ENCODE assay signal across 9 mouse cellular contexts in genomic region chr11:102366103-102366502, GRCm38 (mm10). TPM values are rescaled to one million over a fixed set of nuclear protein-coding genes. Genes with fewer than 3 reads are reported as not detected.
A peak's percentile ranks its signal among the peaks of the same experiment; 100 is the strongest.
DNase-seq lines count a peak whose midpoint lies in the region; ATAC-seq and TF ChIP-seq lines count a peak whose summit lies in the region.
"Not testable (repeated sequence)": the region's sequence is repeated elsewhere in the genome, so short reads cannot be mapped to it uniquely, and the experiment has no call there.
"Had no signal": no experiment of that assay in that cellular context is flagged by ENCODE, and none has a peak within 500 bp of the region (broad histone marks: within the 10 kb centered on the region; RNA-seq: fewer than 3 reads in every experiment).

Gene Slc4a1 (minus strand): TSS chr11:102366203.

- H3K4me3 ChIP-seq in embryonic facial prominence, embryonic 12.5 days; hindbrain, embryonic 10.5 days; midbrain, embryonic 11.5 days (ENCODE audit: low read depth, low read length); stomach, embryonic 15.5 days (replicated peaks): not testable (repeated sequence)
- 0 out of 2 replicates have a peak within 1 kb of the TSS, but pooled peaks have one; percentile 47 for H3K4me3 ChIP-seq in heart, embryonic 10.5 days
- 0 out of 2 replicates have a peak within 1 kb of the TSS, but pooled peaks have one; percentile 23 for H3K4me3 ChIP-seq in limb, embryonic 10.5 days
- H3K4me3 ChIP-seq in liver, embryonic 14.5 days (ENCODE audit: insufficient read depth in 1 of 2, low read depth in 2 of 2, low read length in 2 of 2), result peak within 1 kb of the TSS; percentile 86 to 94

- not testable (repeated sequence) for TF ChIP-seq EP300 in liver, embryonic 14.5 days (IDR thresholded peaks at IDR 0.05; ENCODE audit: low read depth)

- DNase-seq in adrenal gland, postnatal 10 days; heart, embryonic 10.5 days (ENCODE audit: low spot score); hindbrain, embryonic 10.5 days (ENCODE audit: low spot score); limb, embryonic 10.5 days (ENCODE audit: low spot score); liver, embryonic 14.5 days (ENCODE audit: low read depth in 3 of 3, low spot score in 3 of 3); midbrain, embryonic 11.5 days (ENCODE audit: low spot score, missing footprints): not testable (repeated sequence)

- H3K27ac ChIP-seq in embryonic facial prominence, embryonic 12.5 days; stomach, embryonic 15.5 days: not testable (repeated sequence)
- H3K27ac ChIP-seq in heart, embryonic 10.5 days, result peak within 1 kb of the TSS; percentile 78
- peak within 1 kb of the TSS; percentile 66 for H3K27ac ChIP-seq in hindbrain, embryonic 10.5 days
- H3K27ac ChIP-seq in limb, embryonic 10.5 days, result peak within 1 kb of the TSS; percentile 5; the same call in 1 of the 2 replicates
- H3K27ac ChIP-seq in liver, embryonic 14.5 days, result peak within 1 kb of the TSS; percentile 91
- peak within 1 kb of the TSS; percentile 12; the same call in 1 of the 2 replicates for H3K27ac ChIP-seq in midbrain, embryonic 11.5 days (ENCODE audit: low read depth, low read length)

- 77% methylated on average over 8 of the region's 8 CpGs for WGBS in embryonic facial prominence, embryonic 12.5 days
- WGBS in heart, embryonic 10.5 days, result 73% methylated on average over 8 of the region's 8 CpGs
- 83% methylated on average over 8 of the region's 8 CpGs for WGBS in hindbrain, embryonic 10.5 days
- 86% methylated on average over 8 of the region's 8 CpGs for WGBS in limb, embryonic 10.5 days
- WGBS in liver, embryonic 14.5 days (ENCODE audit: insufficient replicate concordance), result 51% methylated on average over 8 of the region's 8 CpGs
- WGBS in midbrain, embryonic 11.5 days, result 84% methylated on average over 8 of the region's 8 CpGs
- 79% methylated on average over 8 of the region's 8 CpGs for WGBS in stomach, embryonic 15.5 days

- not testable (repeated sequence) for ATAC-seq in embryonic facial prominence, embryonic 12.5 days (ENCODE audit: insufficient number of reproducible peaks, insufficient read depth, low FRiP score, low TSS enrichment); liver, embryonic 14.5 days (ENCODE audit: insufficient read depth); midbrain, embryonic 11.5 days (ENCODE audit: low FRiP score); stomach, embryonic 15.5 days (ENCODE audit: insufficient read depth, low FRiP score, low read depth)

- H3K4me2 ChIP-seq in embryonic facial prominence, embryonic 12.5 days (replicated peaks); midbrain, embryonic 11.5 days; stomach, embryonic 15.5 days: not testable (repeated sequence)
- H3K4me2 ChIP-seq in liver, embryonic 14.5 days (ENCODE audit: low read depth), result peak within 1 kb of the TSS; percentile 62

- H3K9me3 ChIP-seq in embryonic facial prominence, embryonic 12.5 days; heart, embryonic 10.5 days; hindbrain, embryonic 10.5 days; limb, embryonic 10.5 days (replicated peaks); liver, embryonic 14.5 days (ENCODE audit: control insufficient read depth, low read length); midbrain, embryonic 11.5 days (ENCODE audit: control insufficient read depth, low read length); stomach, embryonic 15.5 days: not testable (repeated sequence)

- not testable (repeated sequence) for H3K4me1 ChIP-seq in embryonic facial prominence, embryonic 12.5 days; limb, embryonic 10.5 days; midbrain, embryonic 11.5 days (ENCODE audit: control insufficient read depth, insufficient read depth, low read length); stomach, embryonic 15.5 days
- peaks cover 18% of the 10 kb centered on the region for H3K4me1 ChIP-seq in heart, embryonic 10.5 days
- peaks cover 23% of the 10 kb centered on the region for H3K4me1 ChIP-seq in hindbrain, embryonic 10.5 days (replicated peaks)
- peaks cover 59 to 61% of the 10 kb centered on the region in 2 experiments for H3K4me1 ChIP-seq in liver, embryonic 14.5 days (replicated peaks; ENCODE audit: control insufficient read depth in 2 of 2, insufficient read depth in 2 of 2, low read length in 1 of 2)

- H3K36me3 ChIP-seq in embryonic facial prominence, embryonic 12.5 days; heart, embryonic 10.5 days; hindbrain, embryonic 10.5 days; limb, embryonic 10.5 days; midbrain, embryonic 11.5 days (ENCODE audit: control insufficient read depth, insufficient read depth, low read length); stomach, embryonic 15.5 days: not testable (repeated sequence)
- H3K36me3 ChIP-seq in liver, embryonic 14.5 days (replicated peaks; ENCODE audit: control insufficient read depth, insufficient read depth, low read depth), result peaks cover 29% of the 10 kb centered on the region

- TF ChIP-seq CTCF in liver, embryonic 14.5 days (IDR thresholded peaks at IDR 0.05; ENCODE audit: low read depth), result not testable (repeated sequence)

- H3K9ac ChIP-seq in embryonic facial prominence, embryonic 12.5 days; midbrain, embryonic 11.5 days (ENCODE audit: low read length); stomach, embryonic 15.5 days: not testable (repeated sequence)
- peak within 1 kb of the TSS; percentile 100 for H3K9ac ChIP-seq in liver, embryonic 14.5 days (replicated peaks)

- H3K27me3 ChIP-seq in embryonic facial prominence, embryonic 12.5 days; hindbrain, embryonic 10.5 days (ENCODE audit: insufficient read depth, poor library complexity, severe bottlenecking); limb, embryonic 10.5 days (ENCODE audit: low read depth, poor library complexity, severe bottlenecking); liver, embryonic 14.5 days (ENCODE audit: control insufficient read depth, insufficient read depth, low read length); midbrain, embryonic 11.5 days (ENCODE audit: control insufficient read depth, insufficient read depth, low read length); stomach, embryonic 15.5 days (replicated peaks): not testable (repeated sequence)
- peaks cover 34% of the 10 kb centered on the region for H3K27me3 ChIP-seq in heart, embryonic 10.5 days (ENCODE audit: insufficient read depth, poor library complexity, severe bottlenecking)

RNA-seq across cellular contexts. Expression of gene Slc4a1, which starts in this region (rescaled TPM):
- total RNA-seq in adrenal gland, postnatal 10 days (2021), result 10 to 100 TPM; 26.6 to 64.2 TPM
- 24.5 and 26.4 TPM in 2 replicates for polyA plus RNA-seq in embryonic facial prominence, embryonic 12.5 days (2016; fragmentation: Nextera tagmentation; extraction: Ambion mirVana)
- polyA plus RNA-seq in heart, embryonic 10.5 days (2016; fragmentation: Nextera tagmentation; extraction: Ambion mirVana), result 88.9 and 128 TPM in 2 replicates
- 35.8 and 38.0 TPM in 2 replicates for polyA plus RNA-seq in hindbrain, embryonic 10.5 days (2016; fragmentation: Nextera tagmentation; extraction: Ambion mirVana)
- polyA plus RNA-seq in limb, embryonic 10.5 days (2016; fragmentation: Nextera tagmentation; extraction: Ambion mirVana), result 34.5 and 37.2 TPM in 2 replicates
- 570 and 632 TPM in 2 replicates for polyA plus RNA-seq in liver, embryonic 14.5 days (2012; rRNA removed)
- 606 and 703 TPM in 2 replicates for polyA plus RNA-seq in liver, embryonic 14.5 days (2014; fragmentation: Nextera tagmentation; extraction: Ambion mirVana)
- polyA plus RNA-seq in midbrain, embryonic 11.5 days (2014; fragmentation: Nextera tagmentation; extraction: Ambion mirVana), result 30.6 and 31.3 TPM in 2 replicates
- 31.8 and 68.8 TPM in 2 replicates for polyA plus RNA-seq in stomach, embryonic 15.5 days (2015; fragmentation: Nextera tagmentation; extraction: Ambion mirVana)
- polyA plus RNA-seq: CD4-positive, CD25-positive, alpha-beta regulatory T cell, adult 4 months had no signal
